36 mouse cellular contexts compared by ENCODE assay signal in the genomic region with DNA sequence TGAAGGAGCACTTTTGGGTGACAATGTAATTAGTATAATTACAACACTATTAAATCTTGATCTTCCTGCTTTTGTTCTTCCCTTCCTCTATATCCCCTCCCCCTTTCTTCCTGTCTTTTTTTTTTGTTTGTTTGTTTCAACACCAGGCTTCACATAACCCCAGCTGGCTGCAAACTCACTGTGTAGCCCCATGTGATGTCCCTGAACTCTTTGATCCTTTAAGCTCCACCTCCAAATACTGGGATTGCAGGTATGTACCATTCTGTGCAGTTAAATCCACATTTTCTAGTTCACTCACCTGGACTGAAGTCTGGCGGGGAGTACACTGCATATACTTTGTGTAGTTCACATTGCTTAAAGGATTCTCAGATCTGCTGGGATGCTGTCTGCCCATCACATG. TPM values are rescaled to one million over a fixed set of nuclear protein-coding genes. Genes with fewer than 3 reads are reported as not detected.
"Had no signal": no experiment of that assay in that cellular context is flagged by ENCODE, and none has a peak within 500 bp of the region (broad histone marks: within the 10 kb centered on the region; RNA-seq: fewer than 3 reads in every experiment).

No protein-coding gene starts in this region.

- H3K4me2 ChIP-seq: heart, embryonic 11.5 days; heart, embryonic 12.5 days; heart, embryonic 13.5 days; heart, embryonic 15.5 days; hindbrain, embryonic 12.5 days; hindbrain, embryonic 13.5 days; hindbrain, embryonic 14.5 days; hindbrain, embryonic 15.5 days; intestine, embryonic 15.5 days; kidney, embryonic 15.5 days had no signal

- H3K9me3 ChIP-seq: heart, embryonic 10.5 days; heart, embryonic 12.5 days; heart, embryonic 13.5 days; heart, embryonic 15.5 days; hindbrain, embryonic 10.5 days; hindbrain, embryonic 12.5 days; hindbrain, embryonic 13.5 days; hindbrain, embryonic 15.5 days; intestine, embryonic 15.5 days; kidney, embryonic 15.5 days had no signal

- H3K4me3 ChIP-seq: heart, adult 2 months; heart, embryonic 10.5 days; heart, embryonic 12.5 days; heart, embryonic 13.5 days; heart, embryonic 15.5 days; hindbrain, embryonic 10.5 days; hindbrain, embryonic 12.5 days; hindbrain, embryonic 13.5 days; hindbrain, embryonic 15.5 days; intestine, embryonic 15.5 days; kidney, embryonic 15.5 days; layer of hippocampus, adult 2 months had no signal

- H3K9ac ChIP-seq: heart, embryonic 12.5 days; heart, embryonic 13.5 days; heart, embryonic 15.5 days; hindbrain, embryonic 12.5 days; hindbrain, embryonic 13.5 days; hindbrain, embryonic 14.5 days; hindbrain, embryonic 15.5 days; intestine, embryonic 15.5 days; kidney, embryonic 15.5 days had no signal

- H3K36me3 ChIP-seq: heart, embryonic 10.5 days; heart, embryonic 12.5 days; heart, embryonic 13.5 days; heart, embryonic 15.5 days; hindbrain, embryonic 10.5 days; hindbrain, embryonic 12.5 days; hindbrain, embryonic 13.5 days; hindbrain, embryonic 15.5 days; intestine, embryonic 15.5 days; kidney, embryonic 15.5 days had no signal

- H3K27me3 ChIP-seq: heart, embryonic 12.5 days; heart, embryonic 13.5 days; heart, embryonic 15.5 days; hindbrain, embryonic 12.5 days; hindbrain, embryonic 13.5 days; hindbrain, embryonic 15.5 days; intestine, embryonic 15.5 days; kidney, embryonic 15.5 days had no signal

- ATAC-seq: hindbrain, embryonic 16.5 days; inflammation-experienced regulatory T-cells, adult 6 months; intestine, embryonic 15.5 days; intestine, embryonic 16.5 days; intestine, postnatal 0 days had no signal

- DNase-seq: heart, adult 2 months; heart, postnatal 10 days; heart, postnatal 14 days; heart, postnatal 36 days; heart, postnatal 4 days; kidney, adult 11 months; kidney, adult 18-20 months; kidney, adult 2 months; kidney, adult 8-10 months; kidney, adult 9 months; kidney, postnatal 10 days; kidney, postnatal 14 days; kidney, postnatal 25 days; kidney, postnatal 36 days; kidney, postnatal 4 days; layer of hippocampus, adult 9-11 months had no signal

- H3K27ac ChIP-seq: heart, adult 2 months; heart, embryonic 10.5 days; heart, embryonic 13.5 days; heart, embryonic 15.5 days; hindbrain, embryonic 12.5 days; hindbrain, embryonic 13.5 days; hindbrain, embryonic 14.5 days; hindbrain, embryonic 15.5 days; hindbrain, postnatal 0 days; intestine, embryonic 15.5 days; kidney, embryonic 15.5 days; kidney, postnatal 0 days; layer of hippocampus, adult 2 months had no signal

RNA-seq across cellular contexts. Expression of a gene that starts 23.7 kb away (rescaled TPM):
- total RNA-seq: hematopoietic stem cell, adult 5-6 weeks had no signal
- polyA plus RNA-seq: inflammation-experienced regulatory T-cells, adult 6 months had no signal
